Mouse (Mus musculus) heart, adult 9 months (tissue): Measurements from ENCODE around the gene Ice1.

Experiments
- DNase-seq, 2 experiments: peaks; one replicate each; pipeline ENCODE4 v3.0.0; 2022; ENCODE audit warnings: low spot score in 2 of 2

Gene Ice1

DNA sequence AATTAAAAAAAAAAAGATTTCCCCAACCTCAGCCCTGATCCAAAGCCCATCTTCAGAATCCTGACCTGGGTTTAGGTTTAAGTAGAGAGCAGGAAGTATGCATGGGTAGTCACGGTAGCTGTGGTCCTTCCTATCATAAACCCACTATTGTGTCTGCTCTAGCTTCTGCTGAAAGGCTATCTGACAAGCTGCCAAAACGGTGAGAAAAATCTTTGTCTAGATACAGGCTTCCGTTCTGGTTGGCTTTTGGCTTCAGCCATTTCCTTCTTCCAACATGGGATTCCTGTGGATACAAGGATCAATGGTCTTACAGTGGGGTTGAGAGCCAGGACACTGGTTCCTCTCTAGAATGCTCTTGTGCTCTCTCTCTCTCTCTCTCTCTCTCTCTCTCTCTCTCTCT lies 2.2 kb upstream of the Ice1 start:
- DNase-seq, result peak in 1 of 2 experiments; percentile 19

DNA sequence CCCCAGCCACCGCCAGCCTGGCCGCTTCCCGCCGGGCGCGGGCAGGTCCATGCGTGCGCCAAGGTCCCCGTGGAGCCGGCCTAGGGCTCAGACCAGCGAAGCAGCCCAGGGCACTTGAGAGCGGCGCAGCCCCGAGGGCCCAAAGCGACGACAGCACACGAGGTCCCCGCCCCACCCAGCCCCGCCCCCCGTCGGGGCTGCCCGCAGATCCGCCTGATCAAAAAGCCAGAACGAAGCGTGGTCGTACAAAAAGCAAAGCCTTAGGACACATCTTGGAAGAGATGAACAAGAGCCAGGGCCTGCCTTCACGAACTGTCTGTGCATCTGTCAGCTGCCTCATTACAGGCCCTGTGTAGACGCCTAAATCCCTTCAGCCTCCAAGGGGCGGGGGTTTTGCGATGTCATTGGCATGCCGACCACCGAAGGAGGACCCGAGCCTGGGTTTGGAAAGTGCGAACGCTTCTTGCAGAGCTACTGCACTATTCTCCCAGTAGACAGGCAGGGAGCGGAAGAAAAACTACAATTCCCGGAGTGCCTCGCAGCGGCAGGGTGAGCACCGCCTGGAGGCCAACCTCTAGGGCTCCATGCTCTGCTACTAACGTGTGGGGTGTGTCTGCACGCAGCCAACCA lies 343 bp upstream of the Ice1 start:
- peak; percentile 96 for DNase-seq

DNA sequence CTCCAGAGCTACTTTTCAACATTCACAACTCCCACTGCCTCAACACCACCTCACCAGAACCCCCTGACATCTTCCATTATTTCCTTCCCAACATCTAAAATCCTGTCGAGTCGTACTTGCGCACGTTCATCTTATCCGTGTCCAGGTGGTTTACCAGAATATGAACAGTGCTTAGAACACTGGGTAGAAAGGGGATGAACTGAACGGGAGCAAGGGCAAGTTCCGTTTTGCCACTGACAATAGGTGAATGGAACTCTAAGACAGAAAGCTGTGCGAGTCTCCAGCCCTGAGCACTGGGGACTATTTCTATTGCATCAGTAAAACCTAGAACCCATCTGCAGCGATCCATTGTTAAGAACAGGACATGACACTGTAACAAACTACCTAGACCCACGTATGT lies 728 bp downstream of the Ice1 start:
- DNase-seq, result no peak

DNA sequence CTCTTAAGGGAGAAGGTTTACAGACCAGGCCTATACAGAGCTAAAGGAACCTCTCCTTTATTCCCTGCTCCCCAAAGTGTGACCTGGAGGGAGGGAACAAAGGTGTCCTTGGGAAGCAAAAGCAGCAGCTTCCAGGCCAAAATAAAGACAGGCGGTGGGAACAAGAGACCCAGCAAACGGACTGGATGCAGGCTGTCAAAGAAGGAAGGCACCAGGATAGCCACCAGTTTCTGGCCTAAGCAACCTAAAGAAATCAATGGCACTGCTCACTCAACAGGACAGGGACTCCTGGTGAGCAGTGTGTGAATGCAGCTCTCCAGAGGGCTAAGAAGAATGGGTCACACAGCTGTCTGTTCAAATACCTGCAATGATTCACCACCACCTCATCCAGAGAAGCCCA lies 1.8 kb downstream of the Ice1 start:
- no peak for DNase-seq

DNA sequence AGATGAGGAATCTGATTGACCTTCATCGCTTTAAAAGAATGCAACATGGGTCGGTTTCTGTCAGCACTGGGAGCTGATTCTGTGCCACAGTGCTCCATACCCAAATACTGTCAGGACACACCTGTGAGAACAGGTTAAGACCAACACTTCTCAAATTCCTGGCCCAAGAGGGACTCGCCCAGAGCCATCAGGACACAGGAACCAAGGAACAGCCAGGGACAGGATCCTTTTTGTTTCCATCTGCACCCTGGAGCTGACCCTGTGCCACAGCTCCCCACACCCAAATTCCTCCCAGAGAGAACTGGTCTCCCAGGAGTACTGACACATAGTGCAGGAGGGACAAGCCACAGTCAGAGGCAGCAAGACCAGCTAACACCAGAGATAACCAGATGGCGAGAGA lies 11.0 kb downstream of the Ice1 start:
- DNase-seq, result no peak

DNA sequence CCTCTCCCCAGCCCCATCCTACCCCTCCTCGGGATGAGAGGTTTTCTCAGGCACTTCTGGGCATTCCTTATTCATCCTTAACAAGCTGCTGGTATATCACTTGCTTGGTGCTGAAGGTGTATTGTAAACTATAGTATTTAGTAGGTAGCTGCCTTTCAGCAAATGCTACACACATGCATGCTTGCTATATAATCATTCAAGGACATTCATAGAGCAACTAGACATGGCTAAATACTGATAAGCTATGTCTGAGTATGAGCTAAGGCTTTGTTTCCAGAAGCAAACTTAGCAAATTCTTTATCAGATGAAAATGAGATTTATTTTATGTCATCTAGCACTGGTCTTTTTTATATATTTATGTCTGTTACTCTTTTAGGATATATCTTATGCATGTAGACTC lies 11.8 kb downstream of the Ice1 start:
- no peak for DNase-seq

DNA sequence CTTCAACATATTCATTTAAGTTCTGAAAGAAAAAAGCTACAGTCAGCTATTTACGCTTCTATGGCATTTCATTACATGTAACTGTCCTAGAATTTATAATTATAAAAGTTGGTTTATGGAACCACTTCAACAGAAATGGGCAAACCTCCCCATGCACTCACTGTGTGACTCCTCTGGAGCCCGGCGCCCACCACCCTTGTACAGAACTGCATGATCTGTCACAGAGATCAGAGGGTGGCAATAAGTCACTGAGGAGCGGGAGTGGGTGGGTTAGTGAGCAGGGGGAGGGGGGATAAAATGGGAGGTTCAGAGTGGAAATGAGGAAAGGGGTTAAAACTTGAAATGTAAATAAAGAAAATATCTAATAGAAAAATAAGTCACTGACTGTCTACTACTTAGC lies 13.0 kb downstream of the Ice1 start:
- no peak for DNase-seq

DNA sequence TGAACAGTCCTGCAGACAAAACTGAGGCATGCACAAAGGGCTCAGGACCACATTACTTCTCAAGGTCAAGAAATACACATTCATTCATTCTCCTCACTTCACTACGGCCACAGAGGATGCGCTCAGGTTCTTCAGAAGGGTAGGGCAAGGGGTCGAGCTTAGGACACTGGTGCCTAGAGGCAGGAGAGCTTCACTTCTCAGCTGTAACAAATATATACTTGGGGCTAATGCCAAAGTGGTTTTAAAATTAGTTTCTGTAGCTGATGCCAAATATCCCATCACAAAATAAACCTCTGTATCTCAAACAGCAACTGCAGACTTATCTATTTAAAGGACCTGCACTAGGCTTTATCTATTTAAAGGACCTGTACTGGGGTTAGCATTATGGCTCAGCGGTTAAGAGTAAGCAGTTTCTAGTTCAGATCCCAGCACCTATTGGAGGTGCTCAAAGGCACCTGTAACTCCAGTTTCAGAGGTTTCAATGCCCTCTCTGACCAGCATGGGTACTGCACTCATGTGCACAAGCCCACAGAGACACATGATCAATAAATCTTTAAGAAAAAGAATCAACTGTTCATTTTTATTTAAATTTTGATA lies 14.9 kb downstream of the Ice1 start:
- no peak for DNase-seq

DNA sequence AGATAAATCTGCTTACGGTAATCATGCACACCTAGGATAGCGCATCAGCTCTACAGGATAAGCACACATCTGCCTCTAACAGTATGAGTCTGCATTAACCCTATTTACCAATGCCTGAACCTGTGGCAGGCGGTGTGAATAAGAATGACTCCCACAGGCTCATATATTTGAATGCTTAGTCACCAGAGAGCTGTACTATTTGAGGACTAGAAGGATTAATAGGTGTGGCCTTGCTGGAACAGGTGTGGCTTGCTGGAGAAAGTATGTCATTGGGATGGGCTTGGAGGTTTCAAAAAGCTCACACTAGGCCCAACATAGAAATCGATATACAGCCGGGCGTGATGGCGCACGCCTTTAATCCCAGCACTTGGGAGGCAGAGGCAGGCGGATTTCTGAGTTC lies 15.9 kb downstream of the Ice1 start:
- no peak for DNase-seq

DNA sequence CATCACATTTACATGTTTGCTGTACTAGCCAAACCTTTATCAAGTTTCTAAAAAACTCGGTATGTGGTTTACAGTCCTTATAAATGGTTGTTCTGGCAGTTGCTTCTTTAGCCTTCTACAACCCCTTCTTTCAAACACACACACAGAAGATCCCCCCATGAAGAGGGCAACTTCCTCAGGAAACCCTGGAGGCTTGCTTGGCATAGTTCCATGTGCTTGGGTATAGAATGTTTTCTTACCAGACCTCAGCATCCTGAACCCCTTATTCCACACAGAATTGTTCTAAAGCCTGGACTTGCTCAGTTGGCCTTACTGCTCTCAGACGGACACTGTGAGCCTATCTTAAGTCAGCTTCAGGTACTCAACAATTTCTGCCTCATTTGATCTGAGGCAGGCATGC lies 24.6 kb downstream of the Ice1 start:
- no peak for DNase-seq

DNA sequence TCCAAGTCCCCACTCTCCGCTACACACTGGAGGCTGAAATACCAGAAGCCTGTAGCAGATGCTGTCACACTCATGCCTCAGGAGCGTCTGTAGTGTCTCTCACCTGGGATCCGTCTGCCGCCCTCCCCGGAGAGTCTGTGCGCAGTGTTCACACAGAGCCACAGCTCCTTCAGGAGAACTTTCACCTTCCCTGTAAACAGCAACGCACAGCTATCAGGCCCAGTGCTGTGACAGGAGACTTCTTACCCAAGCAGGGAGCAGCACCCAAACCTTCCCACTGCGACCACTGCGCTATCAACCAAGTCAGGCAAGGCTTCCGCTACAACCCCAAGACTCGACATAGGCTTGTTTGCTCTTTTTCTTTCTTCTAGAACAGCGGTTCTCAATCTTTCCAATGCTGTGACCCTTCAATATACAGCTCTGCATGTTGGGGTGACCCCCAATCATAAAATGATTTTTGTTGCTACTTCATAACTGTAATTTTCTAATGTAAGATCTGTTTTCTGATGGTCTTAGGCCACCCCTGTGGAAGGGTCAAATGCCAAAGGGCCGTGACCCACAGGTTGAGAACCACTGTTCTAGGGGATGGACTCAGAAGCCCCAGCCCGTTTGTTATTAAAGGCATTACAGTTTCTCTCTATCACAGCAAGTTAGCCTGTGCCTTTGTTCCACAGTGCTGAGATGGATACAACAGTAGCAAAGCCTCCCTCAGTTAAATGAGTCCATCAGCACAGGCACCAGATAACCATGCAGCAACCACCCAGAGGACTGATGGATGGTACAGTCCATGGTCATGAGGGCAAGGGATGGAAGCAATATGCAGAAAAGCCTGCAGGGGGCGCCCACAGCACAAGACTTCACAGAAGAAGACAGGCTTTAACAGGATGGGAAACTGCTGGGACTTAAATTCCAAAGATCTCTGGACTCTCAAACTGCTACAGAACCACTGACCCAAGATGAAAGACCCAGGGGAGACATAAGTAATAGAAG lies 26.7 kb downstream of the Ice1 start:
- peak; percentile 19 to 43 for DNase-seq

DNA sequence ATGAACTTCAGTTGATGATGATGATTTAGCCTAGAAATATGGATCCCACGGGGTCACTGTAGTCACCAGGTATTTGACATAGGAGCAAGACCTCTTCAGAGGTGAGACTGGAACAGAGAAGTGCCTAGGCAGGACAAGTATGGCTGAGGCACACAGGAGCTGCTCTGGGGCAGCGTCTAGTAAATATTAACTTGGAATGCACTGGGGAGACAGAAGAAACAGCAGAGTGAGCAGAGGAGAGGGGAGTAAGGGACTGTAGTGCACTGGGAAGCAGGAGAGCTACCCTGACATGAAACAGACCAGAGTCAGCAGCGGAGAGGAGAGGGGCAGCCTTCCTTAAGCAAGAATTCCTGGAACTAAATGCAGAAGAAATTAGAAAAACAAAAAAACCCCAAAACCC lies 27.8 kb downstream of the Ice1 start:
- DNase-seq, result no peak

DNA sequence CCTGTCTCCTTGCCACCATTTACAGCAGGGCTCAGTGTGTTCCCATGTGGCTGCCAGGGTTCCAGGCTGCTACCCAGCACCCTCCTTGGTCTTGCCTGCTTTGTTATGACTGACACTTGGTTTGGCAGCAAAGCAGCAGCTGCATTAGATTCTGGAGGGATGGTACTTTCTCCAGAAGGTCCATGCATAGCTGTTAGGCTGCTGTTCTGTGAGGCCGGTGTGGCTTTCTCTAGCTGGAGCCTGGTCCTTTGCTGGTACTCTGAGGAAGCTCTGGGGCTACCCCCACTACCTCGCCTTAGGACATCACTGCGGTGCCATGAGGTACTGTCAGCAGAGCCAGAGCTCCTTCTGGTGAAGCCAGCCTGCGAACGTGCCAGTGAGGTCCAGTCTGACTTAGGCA lies 32.1 kb downstream of the Ice1 start:
- DNase-seq, result no peak

DNA sequence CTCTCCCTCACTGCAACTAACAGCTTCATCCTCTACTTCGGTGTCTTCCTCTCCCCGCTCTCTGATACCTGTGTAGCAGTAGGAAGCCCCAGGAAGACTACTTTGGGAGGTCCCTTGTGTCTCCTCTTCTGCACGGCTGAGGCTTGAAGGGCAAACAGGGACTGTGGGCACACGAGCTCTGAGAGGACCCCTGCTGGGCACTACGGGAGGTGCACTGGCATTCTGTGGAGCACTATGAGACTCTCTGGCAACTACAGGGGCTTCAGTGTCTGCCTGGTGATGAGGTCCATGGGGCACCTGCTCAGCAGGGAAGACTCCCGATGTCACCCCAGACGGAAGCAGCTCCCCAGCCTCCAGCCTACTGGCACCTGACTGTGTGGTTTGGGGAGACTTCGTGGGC lies 32.7 kb downstream of the Ice1 start:
- DNase-seq, result no peak

DNA sequence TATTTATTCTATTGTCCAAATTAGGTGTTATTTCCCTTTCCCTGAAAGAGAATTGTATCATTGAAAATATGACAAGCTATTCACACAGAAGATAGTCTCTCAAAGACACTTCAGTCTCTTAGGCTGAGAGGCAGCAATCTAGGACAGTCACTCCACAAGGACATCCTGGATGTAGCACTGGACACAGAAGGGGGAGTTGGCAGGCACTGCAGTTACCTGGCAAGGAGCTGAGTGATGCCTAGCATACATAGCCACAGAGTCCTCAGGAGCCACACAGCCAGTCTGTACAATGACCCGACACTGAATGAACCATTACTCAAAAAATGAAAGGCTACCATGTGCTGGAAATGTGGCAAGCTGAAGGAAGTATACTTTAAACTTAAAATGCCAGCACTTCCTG lies 35.9 kb downstream of the Ice1 start:
- DNase-seq, result no peak

DNA sequence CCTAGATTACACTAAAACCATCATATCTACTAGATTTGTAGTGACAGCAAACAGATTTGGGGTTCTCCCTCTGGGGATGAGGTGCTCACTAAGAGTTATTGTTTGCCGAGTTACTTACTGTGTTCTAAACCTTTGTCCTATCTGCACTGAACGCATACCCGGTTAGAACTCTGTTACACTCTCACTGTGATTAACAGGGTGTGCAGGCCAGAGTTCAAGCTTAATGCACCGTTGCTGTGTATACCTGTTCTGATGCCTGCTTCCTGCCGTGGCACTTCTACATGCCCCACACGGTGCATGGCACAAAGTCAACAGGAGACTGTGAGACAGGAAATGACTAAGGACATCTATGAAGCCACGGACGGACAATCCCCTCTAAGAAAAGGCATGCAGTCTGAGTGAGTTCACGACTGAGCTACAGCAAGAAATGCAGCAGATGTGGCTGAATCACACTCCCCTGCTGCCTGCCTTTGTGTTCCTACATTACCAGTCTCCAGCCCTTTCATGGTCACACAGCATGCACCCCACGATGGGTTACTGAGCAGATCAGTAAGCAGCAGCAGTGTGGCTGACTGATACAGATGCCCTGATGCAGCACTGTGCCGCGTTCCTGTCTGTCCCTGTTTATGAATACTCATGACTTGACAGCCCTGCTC lies 37.3 kb downstream of the Ice1 start:
- DNase-seq, result no peak

DNA sequence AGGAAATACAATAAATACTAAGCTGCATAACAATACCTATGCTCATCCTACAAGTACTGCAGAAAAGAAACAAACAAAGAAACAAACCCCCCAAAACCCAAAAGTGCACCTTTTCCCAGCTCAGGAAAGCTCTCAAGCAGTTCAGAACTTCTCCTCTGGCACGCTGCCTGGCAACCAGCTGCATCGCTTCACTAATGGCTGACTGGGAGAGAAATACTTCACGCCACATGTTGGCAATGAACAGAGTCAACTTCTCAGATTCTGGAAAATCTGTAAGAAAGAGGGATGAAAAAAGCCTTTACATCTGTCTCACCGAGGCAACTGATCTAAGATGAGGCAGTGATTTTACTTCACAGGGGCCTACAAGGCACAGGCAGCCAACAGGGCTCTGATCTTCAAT lies 38.5 kb downstream of the Ice1 start:
- peak in 1 of 2 experiments; percentile 15 for DNase-seq

DNA sequence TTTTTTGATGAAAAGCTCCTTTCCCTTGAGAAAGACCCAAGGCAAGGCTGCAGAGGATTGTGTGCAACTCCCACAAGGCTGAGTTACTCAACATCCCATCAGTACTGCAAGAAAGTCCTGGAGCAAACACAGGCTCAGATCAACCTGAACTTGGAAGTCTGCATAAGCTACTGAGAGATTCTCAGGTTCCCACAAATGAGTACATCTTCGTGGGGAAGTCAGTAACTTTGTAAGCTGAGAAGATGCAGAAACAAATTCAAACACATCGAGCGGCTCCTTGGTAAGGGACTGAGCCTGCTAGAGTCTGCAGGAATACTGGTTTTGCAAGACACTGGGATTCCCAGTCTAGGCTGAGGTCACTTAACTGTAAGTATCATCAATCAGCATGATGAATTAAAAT lies 40.5 kb downstream of the Ice1 start:
- DNase-seq, result no peak

DNA sequence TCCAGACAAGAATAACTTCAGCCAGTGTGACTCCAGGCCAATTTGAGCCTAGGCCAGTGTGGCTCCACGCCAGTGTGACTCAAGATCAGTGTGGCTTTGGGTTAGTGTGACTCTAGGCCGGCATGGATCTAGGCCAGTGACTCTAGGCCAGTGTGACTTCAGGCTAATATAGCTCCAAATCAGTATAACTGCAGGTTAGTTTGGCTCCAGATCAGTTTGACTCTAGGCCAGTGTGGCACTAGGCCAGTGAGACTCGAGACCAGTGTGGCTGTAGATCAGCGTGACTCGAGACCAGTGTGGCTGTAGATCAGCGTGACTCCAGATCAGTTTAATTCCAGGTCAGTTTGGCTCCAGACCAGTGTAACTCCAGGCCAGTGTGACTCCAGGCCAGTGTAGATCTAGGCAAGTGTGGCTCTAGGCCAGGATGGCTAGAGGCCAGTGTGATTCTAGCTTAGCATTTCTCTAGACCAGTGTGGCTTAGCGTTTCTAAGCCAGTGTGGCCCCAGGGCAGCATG lies 47.1 kb downstream of the Ice1 start:
- peak; percentile 79 to 91 for DNase-seq

DNA sequence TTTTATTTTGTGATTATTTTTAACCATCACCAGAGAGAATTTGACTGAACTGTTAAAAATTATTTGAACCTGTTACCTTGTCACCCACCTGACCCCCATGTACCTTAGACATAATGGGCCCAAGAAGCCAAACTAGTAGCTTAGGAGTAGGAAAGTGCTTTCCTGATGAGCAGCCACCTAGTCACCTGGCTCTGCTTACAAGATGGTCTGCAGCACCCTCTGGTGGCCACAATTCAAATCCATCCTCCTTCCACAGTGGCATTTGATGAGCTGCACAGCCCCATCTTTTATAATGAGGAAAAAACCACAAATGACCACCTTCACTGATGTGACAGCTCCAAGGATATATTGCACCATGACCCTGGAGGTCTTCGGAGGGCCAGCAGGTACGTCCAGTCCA lies 50.5 kb downstream of the Ice1 start:
- DNase-seq, result no peak

DNA sequence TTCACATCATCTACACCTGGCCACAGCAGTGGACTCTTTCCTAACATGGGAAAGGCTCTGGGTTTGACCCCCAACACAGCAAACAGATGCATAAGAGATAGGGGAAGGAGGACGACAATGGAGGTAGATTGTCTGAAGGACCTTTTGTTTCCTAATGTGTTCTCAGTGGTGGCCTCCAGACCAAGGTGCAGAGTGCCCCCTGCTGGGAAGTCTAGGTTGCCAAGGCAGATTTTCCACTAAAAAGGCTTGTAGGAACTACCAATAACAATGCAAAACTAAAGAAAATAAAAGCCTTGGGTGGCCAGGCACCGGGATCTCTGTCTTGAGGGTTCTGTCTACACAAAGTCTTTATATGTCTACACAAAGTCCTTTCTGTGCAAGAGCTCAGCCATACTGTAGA lies 54.9 kb downstream of the Ice1 start:
- no peak for DNase-seq

DNA sequence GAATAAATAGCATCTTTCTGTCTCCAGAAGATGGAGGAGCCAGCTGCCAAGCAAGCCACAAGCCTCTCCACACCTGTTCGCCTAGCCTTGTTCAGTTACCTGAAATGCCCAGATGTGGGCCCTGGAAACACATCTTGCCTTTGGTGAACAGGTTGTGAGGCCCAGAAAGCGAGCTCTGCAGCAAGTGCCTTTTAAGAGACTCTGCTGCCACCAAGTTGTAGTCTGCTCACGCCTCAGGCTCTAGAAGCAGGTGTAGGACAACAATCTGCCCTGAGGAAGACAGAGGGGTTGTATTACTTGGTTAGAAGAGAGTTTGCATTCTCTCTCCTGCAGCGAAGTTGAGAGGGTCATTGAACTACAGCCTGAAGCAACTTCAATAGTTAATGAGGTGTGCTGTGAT lies 55.9 kb downstream of the Ice1 start:
- no peak for DNase-seq
